Mouse (Mus musculus): ENCODE results near the gene Mars2.
A peak's percentile ranks its signal among the peaks of the same experiment; 100 is the strongest.

The Mars2 gene

GRCm38 (mm10) chr1:55236890-55237642 lies at the start of gene Mars2:
Gene Mars2 (plus strand): TSS chr1:55237177.
- peak; percentile 91 for DNase-seq (ENCODE audit: low read depth)

GRCm38 (mm10) chr1:55192015-55192414 lies 45.0 kb upstream of the Mars2 start:
- no peak for DNase-seq (ENCODE audit: low read depth)

- DNase-seq (ENCODE audit: low read depth) = peak; percentile 14
These were observed 44.2 kb upstream of the Mars2 start for GRCm38 (mm10) chr1:55192824-55193223.

- no peak for DNase-seq (ENCODE audit: low read depth)
These were observed 43.7 kb upstream of the Mars2 start for GRCm38 (mm10) chr1:55193316-55193715.

GRCm38 (mm10) chr1:55194064-55194915 lies 42.7 kb upstream of the Mars2 start:
- no peak for DNase-seq (ENCODE audit: low read depth)

GRCm38 (mm10) chr1:55195021-55195420 lies 42.0 kb upstream of the Mars2 start:
- DNase-seq (ENCODE audit: low read depth) = no peak

GRCm38 (mm10) chr1:55196327-55197003 lies 40.5 kb upstream of the Mars2 start:
- no peak for DNase-seq (ENCODE audit: low read depth)

- DNase-seq (ENCODE audit: low read depth) = peak; percentile 50
These were observed 38.3 kb upstream of the Mars2 start for GRCm38 (mm10) chr1:55198719-55199118.

GRCm38 (mm10) chr1:55201850-55202752 lies 34.9 kb upstream of the Mars2 start:
- no peak for DNase-seq (ENCODE audit: low read depth)

- DNase-seq (ENCODE audit: low read depth) = no peak
These were observed 31.1 kb upstream of the Mars2 start for GRCm38 (mm10) chr1:55205808-55206327.

- DNase-seq (ENCODE audit: low read depth) = no peak
These were observed 29.4 kb upstream of the Mars2 start for GRCm38 (mm10) chr1:55207561-55207960.

- no peak for DNase-seq (ENCODE audit: low read depth)
These were observed 28.4 kb upstream of the Mars2 start for GRCm38 (mm10) chr1:55208500-55209140.

- peak; percentile 7 for DNase-seq (ENCODE audit: low read depth)
These were observed 26.6 kb upstream of the Mars2 start for GRCm38 (mm10) chr1:55210202-55210965.

- DNase-seq (ENCODE audit: low read depth) = no peak
These were observed 25.9 kb upstream of the Mars2 start for GRCm38 (mm10) chr1:55211081-55211480.

GRCm38 (mm10) chr1:55212771-55213170 lies 24.2 kb upstream of the Mars2 start:
- no peak for DNase-seq (ENCODE audit: low read depth)

GRCm38 (mm10) chr1:55213475-55213874 lies 23.5 kb upstream of the Mars2 start:
- no peak for DNase-seq (ENCODE audit: low read depth)

- DNase-seq (ENCODE audit: low read depth) = no peak
These were observed 23.0 kb upstream of the Mars2 start for GRCm38 (mm10) chr1:55213936-55214335.

GRCm38 (mm10) chr1:55215185-55215813 lies 21.7 kb upstream of the Mars2 start:
- no peak for DNase-seq (ENCODE audit: low read depth)

- DNase-seq (ENCODE audit: low read depth) = no peak
These were observed 19.8 kb upstream of the Mars2 start for GRCm38 (mm10) chr1:55217191-55217590.

GRCm38 (mm10) chr1:55221352-55221751 lies 15.6 kb upstream of the Mars2 start:
- no peak for DNase-seq (ENCODE audit: low read depth)
